21 mouse cellular contexts compared by ENCODE assay signal in genomic region chr10:85994543-85995104, GRCm38 (mm10). TPM values are rescaled to one million over a fixed set of nuclear protein-coding genes. Genes with fewer than 3 reads are reported as not detected.
"Had no signal": no experiment of that assay in that cellular context is flagged by ENCODE, and none has a peak within 500 bp of the region (broad histone marks: within the 10 kb centered on the region; RNA-seq: fewer than 3 reads in every experiment).

No protein-coding gene starts in this region.

- H3K27me3 ChIP-seq: midbrain, embryonic 12.5 days; neural tube, embryonic 13.5 days; neural tube, embryonic 15.5 days; stomach, embryonic 15.5 days had no signal

- H3K9me3 ChIP-seq: midbrain, embryonic 10.5 days; neural tube, embryonic 13.5 days; neural tube, embryonic 15.5 days; stomach, embryonic 15.5 days had no signal

- DNase-seq: lung, adult 18-20 months; lung, embryonic 14.5 days; lung, postnatal 10 days; lung, postnatal 4 days; midbrain, embryonic 14.5 days; retina, postnatal 1 day; right cerebral cortex, adult 18-20 months; thymus, adult 18-20 months; thymus, postnatal 14 days; thymus, postnatal 36 days had no signal

- ATAC-seq: midbrain, embryonic 16.5 days had no signal

- H3K4me3 ChIP-seq: midbrain, embryonic 10.5 days; midbrain, embryonic 12.5 days; myocyte; neural tube, embryonic 13.5 days; neural tube, embryonic 15.5 days; stomach, embryonic 15.5 days had no signal

- H3K36me3 ChIP-seq: midbrain, embryonic 10.5 days; midbrain, embryonic 12.5 days; neural tube, embryonic 13.5 days; neural tube, embryonic 15.5 days; stomach, embryonic 15.5 days had no signal

- H3K4me1 ChIP-seq: midbrain, embryonic 10.5 days; midbrain, embryonic 12.5 days; neural tube, embryonic 13.5 days; neural tube, embryonic 15.5 days; stomach, embryonic 15.5 days had no signal

- H3K27ac ChIP-seq: liver, embryonic 14.5 days; midbrain, embryonic 10.5 days; midbrain, embryonic 12.5 days; neural tube, embryonic 13.5 days; neural tube, embryonic 15.5 days; stomach, embryonic 15.5 days had no signal

- H3K4me2 ChIP-seq: lung, embryonic 14.5 days; midbrain, embryonic 12.5 days; neural tube, embryonic 13.5 days; neural tube, embryonic 15.5 days; stomach, embryonic 15.5 days had no signal

- H3K9ac ChIP-seq: liver, embryonic 14.5 days; lung, embryonic 14.5 days; midbrain, embryonic 12.5 days; neural tube, embryonic 13.5 days; neural tube, embryonic 15.5 days; stomach, embryonic 15.5 days had no signal

RNA-seq across cellular contexts. Expression of gene Bpifc, which starts 17.1 kb away (rescaled TPM):
- total RNA-seq: megakaryocyte-erythroid progenitor cell, adult 5-6 weeks had no signal
- polyA plus RNA-seq: midbrain, embryonic 12.5 days; midbrain, embryonic 14.5 days; midbrain, embryonic 16.5 days; myocyte; neural tube, embryonic 11.5 days; neural tube, embryonic 13.5 days; spleen, adult 2 months had no signal
